Mouse (Mus musculus): Measurements from ENCODE around the gene D130043K22Rik. TPM values are rescaled to one million over a fixed set of nuclear protein-coding genes. Genes with fewer than 3 reads are reported as not detected.

The D130043K22Rik gene
- 6.1 and 7.0 TPM in 2 replicates for polyA plus RNA-seq (2014; fragmentation: Nextera tagmentation; extraction: Ambion mirVana)

GRCm38 (mm10) chr13:24844983-24845955 lies at the start of gene D130043K22Rik:
Gene D130043K22Rik (plus strand): TSS chr13:24845135.
- H3K36me3 ChIP-seq (ENCODE audit: control insufficient read depth, insufficient read depth, low read length): 0 out of 2 replicates have a peak, but pooled peaks cover 2% of the 10 kb centered on the region
- no peak within 1 kb of the TSS for H3K27ac ChIP-seq (ENCODE audit: low read depth, low read length)
- no peaks in the 10 kb centered on the region for H3K9me3 ChIP-seq (ENCODE audit: control insufficient read depth, low read length)
- ATAC-seq (ENCODE audit: low read depth): peak; percentile 96
- WGBS: 9% methylated on average over 40 of the region's 40 CpGs
- H3K27me3 ChIP-seq (ENCODE audit: control insufficient read depth, insufficient read depth, low read length): no peaks in the 10 kb centered on the region
- no peaks in the 10 kb centered on the region for H3K4me1 ChIP-seq (ENCODE audit: control insufficient read depth, insufficient read depth, low read length)
- peak within 1 kb of the TSS; percentile 58 for H3K9ac ChIP-seq (replicated peaks; ENCODE audit: low read depth, low read length)
- peak within 1 kb of the TSS; percentile 57 for H3K4me3 ChIP-seq (ENCODE audit: low read depth, low read length)
- peak within 1 kb of the TSS; percentile 50 for H3K4me2 ChIP-seq (ENCODE audit: low read depth, low read length)

- H3K27me3 ChIP-seq (ENCODE audit: control insufficient read depth, insufficient read depth, low read length): no peaks in the 10 kb centered on the region
- WGBS: 98% methylated on average over 4 of the region's 4 CpGs
- ATAC-seq (ENCODE audit: low read depth): no peak
- peaks cover 14% of the 10 kb centered on the region for H3K4me1 ChIP-seq (ENCODE audit: control insufficient read depth, insufficient read depth, low read length)
- H3K4me3 ChIP-seq (ENCODE audit: low read depth, low read length): no peak overlapping the region
- no peak overlapping the region for H3K4me2 ChIP-seq (ENCODE audit: low read depth, low read length)
- H3K27ac ChIP-seq (ENCODE audit: low read depth, low read length): no peak overlapping the region
- H3K9me3 ChIP-seq (ENCODE audit: control insufficient read depth, low read length): no peaks in the 10 kb centered on the region
- no peak overlapping the region for H3K9ac ChIP-seq (replicated peaks; ENCODE audit: low read depth, low read length)
- H3K36me3 ChIP-seq (ENCODE audit: control insufficient read depth, insufficient read depth, low read length): no peaks in the 10 kb centered on the region
Observed at GRCm38 (mm10) chr13:24798686-24799085, 46.2 kb upstream of the D130043K22Rik start.

- H3K27ac ChIP-seq (ENCODE audit: low read depth, low read length): no peak overlapping the region
Observed at GRCm38 (mm10) chr13:24799378-24799777, 45.6 kb upstream of the D130043K22Rik start.

GRCm38 (mm10) chr13:24799925-24800673 lies 44.8 kb upstream of the D130043K22Rik start:
- no peaks in the 10 kb centered on the region for H3K27me3 ChIP-seq (ENCODE audit: control insufficient read depth, insufficient read depth, low read length)
- peak overlapping the region; percentile 98 for H3K27ac ChIP-seq (ENCODE audit: low read depth, low read length)
- 1% methylated on average over 31 of the region's 31 CpGs for WGBS
- no peaks in the 10 kb centered on the region for H3K9me3 ChIP-seq (ENCODE audit: control insufficient read depth, low read length)
- H3K4me1 ChIP-seq (ENCODE audit: control insufficient read depth, insufficient read depth, low read length): peaks cover 24% of the 10 kb centered on the region
- peak overlapping the region; percentile 66 for H3K9ac ChIP-seq (replicated peaks; ENCODE audit: low read depth, low read length)
- H3K4me3 ChIP-seq (ENCODE audit: low read depth, low read length): peak overlapping the region; percentile 64
- ATAC-seq (ENCODE audit: low read depth): peak; percentile 38
- peak overlapping the region; percentile 93 for H3K4me2 ChIP-seq (ENCODE audit: low read depth, low read length)
- H3K36me3 ChIP-seq (ENCODE audit: control insufficient read depth, insufficient read depth, low read length): no peaks in the 10 kb centered on the region

More at GRCm38 (mm10) chr13:24799378-24799777, 45.6 kb upstream of the D130043K22Rik start:
- no peak for ATAC-seq (ENCODE audit: low read depth)
- Histone ChIP-seq H3K27me3 (ENCODE audit: control insufficient read depth, insufficient read depth, low read length) (no peaks in the 10 kb centered on the region), H3K9me3 (ENCODE audit: control insufficient read depth, low read length) (no peaks in the 10 kb centered on the region), H3K4me1 (ENCODE audit: control insufficient read depth, insufficient read depth, low read length) (peaks cover 20% of the 10 kb centered on the region), H3K9ac (replicated peaks; ENCODE audit: low read depth, low read length) (no peak overlapping the region), H3K4me3 (ENCODE audit: low read depth, low read length) (peak overlapping the region; percentile 64), H3K36me3 (ENCODE audit: control insufficient read depth, insufficient read depth, low read length) (no peaks in the 10 kb centered on the region), H3K4me2 (ENCODE audit: low read depth, low read length) (peak overlapping the region; percentile 93)
- 73% methylated on average over 5 of the region's 5 CpGs for WGBS

- H3K36me3 ChIP-seq (ENCODE audit: control insufficient read depth, insufficient read depth, low read length): no peaks in the 10 kb centered on the region; the same call in 1 of the 2 replicates
Observed at GRCm38 (mm10) chr13:24800674-24801307, 44.1 kb upstream of the D130043K22Rik start.

GRCm38 (mm10) chr13:24801308-24801921 lies 43.5 kb upstream of the D130043K22Rik start, which contains the start of gene BC005537:
Gene BC005537 (plus strand): TSS chr13:24801657.
- Histone ChIP-seq H3K9ac (replicated peaks; ENCODE audit: low read depth, low read length) (peak within 1 kb of the TSS; percentile 85), H3K4me2 (ENCODE audit: low read depth, low read length) (peak within 1 kb of the TSS; percentile 93)

More at GRCm38 (mm10) chr13:24800674-24801307, 44.1 kb upstream of the D130043K22Rik start:
- Histone ChIP-seq H3K4me2 (ENCODE audit: low read depth, low read length) (peak overlapping the region; percentile 93), H3K9ac (replicated peaks; ENCODE audit: low read depth, low read length) (peak overlapping the region; percentile 85), H3K4me3 (ENCODE audit: low read depth, low read length) (peak overlapping the region; percentile 64), H3K27ac (ENCODE audit: low read depth, low read length) (peak overlapping the region; percentile 98), H3K4me1 (ENCODE audit: control insufficient read depth, insufficient read depth, low read length) (peaks cover 24% of the 10 kb centered on the region), H3K9me3 (ENCODE audit: control insufficient read depth, low read length) (no peaks in the 10 kb centered on the region), H3K27me3 (ENCODE audit: control insufficient read depth, insufficient read depth, low read length) (no peaks in the 10 kb centered on the region)
- peak; percentile 97 for ATAC-seq (ENCODE audit: low read depth)
- under 1% methylated on average over 42 of the region's 42 CpGs for WGBS

GRCm38 (mm10) chr13:24802131-24802691 lies 42.7 kb upstream of the D130043K22Rik start:
- no peak for ATAC-seq (ENCODE audit: low read depth)
- WGBS: under 1% methylated on average over 26 of the region's 26 CpGs
- Histone ChIP-seq H3K9ac (replicated peaks; ENCODE audit: low read depth, low read length) (peak overlapping the region; percentile 85), H3K4me2 (ENCODE audit: low read depth, low read length) (peak overlapping the region; percentile 81), H3K27me3 (ENCODE audit: control insufficient read depth, insufficient read depth, low read length) (no peaks in the 10 kb centered on the region), H3K4me1 (ENCODE audit: control insufficient read depth, insufficient read depth, low read length) (peaks cover 24% of the 10 kb centered on the region), H3K36me3 (ENCODE audit: control insufficient read depth, insufficient read depth, low read length) (peaks cover 6% of the 10 kb centered on the region; the same call in 1 of the 2 replicates), H3K27ac (ENCODE audit: low read depth, low read length) (no peak overlapping the region), H3K9me3 (ENCODE audit: control insufficient read depth, low read length) (no peaks in the 10 kb centered on the region), H3K4me3 (ENCODE audit: low read depth, low read length) (peak overlapping the region; percentile 64)

More at GRCm38 (mm10) chr13:24801308-24801921, 43.5 kb upstream of the D130043K22Rik start, which contains the start of gene BC005537:
- Histone ChIP-seq H3K9me3 (ENCODE audit: control insufficient read depth, low read length) (no peaks in the 10 kb centered on the region), H3K4me1 (ENCODE audit: control insufficient read depth, insufficient read depth, low read length) (peaks cover 24% of the 10 kb centered on the region), H3K36me3 (ENCODE audit: control insufficient read depth, insufficient read depth, low read length) (peaks cover 3% of the 10 kb centered on the region; the same call in 1 of the 2 replicates), H3K27me3 (ENCODE audit: control insufficient read depth, insufficient read depth, low read length) (no peaks in the 10 kb centered on the region), H3K4me3 (ENCODE audit: low read depth, low read length) (peak within 1 kb of the TSS; percentile 64), H3K27ac (ENCODE audit: low read depth, low read length) (peak within 1 kb of the TSS; percentile 98)
- WGBS: 1% methylated on average over 46 of the region's 74 CpGs
- ATAC-seq (ENCODE audit: low read depth): peak; percentile 62

GRCm38 (mm10) chr13:24803196-24803595 lies 41.7 kb upstream of the D130043K22Rik start:
- Histone ChIP-seq H3K27ac (ENCODE audit: low read depth, low read length) (no peak overlapping the region), H3K4me2 (ENCODE audit: low read depth, low read length) (peak overlapping the region; percentile 81), H3K4me1 (ENCODE audit: control insufficient read depth, insufficient read depth, low read length) (peaks cover 24% of the 10 kb centered on the region), H3K36me3 (ENCODE audit: control insufficient read depth, insufficient read depth, low read length) (peaks cover 11% of the 10 kb centered on the region; the same call in 1 of the 2 replicates), H3K9me3 (ENCODE audit: control insufficient read depth, low read length) (no peaks in the 10 kb centered on the region), H3K27me3 (ENCODE audit: control insufficient read depth, insufficient read depth, low read length) (no peaks in the 10 kb centered on the region), H3K4me3 (ENCODE audit: low read depth, low read length) (peak overlapping the region; percentile 64), H3K9ac (replicated peaks; ENCODE audit: low read depth, low read length) (no peak overlapping the region)
- 25% methylated on average over 2 of the region's 2 CpGs for WGBS
- no peak for ATAC-seq (ENCODE audit: low read depth)
